Mouse (Mus musculus) intestine, embryonic 14.5 days (tissue): ENCODE measurements at regions not wholly inside any gene's neighbourhood (a gene's known extent, or its start where the extent isn't known, plus 50 kb on each side); places are given as distances from the start of the nearest gene placed in this dataset.
A peak's percentile ranks its signal among the peaks of the same experiment; 100 is the strongest.
"Not testable (repeated sequence)": the region's sequence is repeated elsewhere in the genome, so short reads cannot be mapped to it uniquely, and the experiment has no call there.

Source experiments
- ATAC-seq: fragments of 200-750 bp; cut with Nextera tagmentation; replicated peaks from 2 replicates; pipeline ENCODE4 v1.8.0; 2017; ENCODE audit warnings: low read depth, moderate number of reproducible peaks, moderate TSS enrichment, moderate library complexity; ENCODE audit not compliant: low FRiP score, low TSS enrichment
- DNase-seq: peaks from one replicate; pipeline ENCODE4 v3.0.0-alpha.2; 2018; ENCODE audit warnings: low spot score
- H3K27ac ChIP-seq: fragments of 300-500 bp; sonication (generic); 2 replicates; pipeline ENCODE4 v1.5.1; 2014; ENCODE audit warnings: low read depth, mild to moderate bottlenecking, control low read depth
- H3K27me3 ChIP-seq: fragments of 300-500 bp; sonication (generic); replicated peaks from 2 replicates; pipeline ENCODE4 v1.6.1; 2014; ENCODE audit warnings: low read length, control low read depth; ENCODE audit not compliant: control insufficient read depth, insufficient read depth
- H3K36me3 ChIP-seq: fragments of 300-500 bp; sonication (generic); 2 replicates; pipeline ENCODE4 v1.6.1; 2014; ENCODE audit warnings: low read length, control low read depth; ENCODE audit not compliant: control insufficient read depth, insufficient read depth
- H3K4me1 ChIP-seq: fragments of 300-500 bp; sonication (generic); replicated peaks from 2 replicates; pipeline ENCODE4 v1.6.1; 2014; ENCODE audit warnings: low read length, control low read depth, mixed read lengths; ENCODE audit not compliant: control insufficient read depth, insufficient read depth
- H3K4me2 ChIP-seq: fragments of 300-500 bp; sonication (generic); 2 replicates; pipeline ENCODE4 v1.6.1; 2014; ENCODE audit warnings: low read length
- H3K4me3 ChIP-seq: fragments of 300-500 bp; sonication (generic); 2 replicates; pipeline ENCODE4 v1.5.1; 2014; ENCODE audit warnings: low read depth, low read length, control low read depth, mixed read lengths
- H3K9ac ChIP-seq: fragments of 300-500 bp; sonication (generic); 2 replicates; pipeline ENCODE4 v1.6.1; 2014; ENCODE audit warnings: mild to moderate bottlenecking, low read length
- H3K9me3 ChIP-seq: fragments of 300-500 bp; sonication (generic); 2 replicates; pipeline ENCODE4 v1.6.1; 2016; ENCODE audit warnings: low read length, control low read depth; ENCODE audit not compliant: control insufficient read depth
- WGBS: fragments of 180-500 bp; shearing (Covaris S2); extraction: QIAGEN DNeasy Blood & Tissue Kit; methylation state at CpG from one replicate; pipeline ENCODE4 v1.1.7; 2014; 5-methylcytosine and 5-hydroxymethylcytosine counted together

- H3K27me3 ChIP-seq: no peaks in the 10 kb centered on the region
- WGBS: 66% methylated on average over 6 of the region's 6 CpGs
- H3K36me3 ChIP-seq: no peaks in the 10 kb centered on the region
- no peaks in the 10 kb centered on the region for H3K4me1 ChIP-seq
- no peak overlapping the region for H3K4me2 ChIP-seq
- no peaks in the 10 kb centered on the region for H3K9me3 ChIP-seq
- H3K9ac ChIP-seq: no peak overlapping the region
- H3K4me3 ChIP-seq: no peak overlapping the region
- no peak overlapping the region for H3K27ac ChIP-seq
- DNase-seq (no peak), ATAC-seq (no peak)
Measured at GRCm38 (mm10) chr5:60228966-60229365, 1579.7 kb upstream of the G6pd2 start.

- ATAC-seq: 0 out of 2 replicates have a peak, but pooled peaks have one; percentile 60
- H3K4me1 ChIP-seq, H3K9ac ChIP-seq, H3K4me2 ChIP-seq, H3K27ac ChIP-seq, H3K36me3 ChIP-seq, H3K9me3 ChIP-seq, DNase-seq, H3K27me3 ChIP-seq, H3K4me3 ChIP-seq: not testable (repeated sequence)
- 20% methylated on average over 30 of the region's 30 CpGs for WGBS
Measured at GRCm38 (mm10) chr5:60231232-60231891, 1577.3 kb upstream of the G6pd2 start.

- DNase-seq (no peak), ATAC-seq (no peak)
- WGBS: 96% methylated on average over 2 of the region's 2 CpGs
Measured at GRCm38 (mm10) chr5:60244185-60244584, 1564.4 kb upstream of the G6pd2 start.

DNA sequence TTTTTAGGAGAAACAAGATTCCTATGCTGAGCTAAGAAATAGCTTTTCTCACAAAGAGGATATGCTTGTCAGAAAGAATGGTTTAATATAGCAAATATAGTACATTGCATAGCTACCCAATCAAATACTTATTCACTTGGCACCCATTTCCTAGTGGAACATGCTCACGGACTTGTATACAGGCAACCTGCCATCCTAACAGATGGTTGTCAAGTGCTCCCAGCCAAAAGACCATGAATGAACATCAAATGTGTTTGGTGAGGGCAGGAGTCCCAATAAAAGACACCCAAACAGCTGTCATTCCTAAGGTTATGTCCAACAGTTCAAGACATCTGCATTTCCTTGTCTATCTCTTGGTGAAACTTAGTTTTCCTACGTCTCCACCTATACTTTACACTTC lies 1531.9 kb upstream of the G6pd2 start:
- Histone ChIP-seq H3K4me1 (no peaks in the 10 kb centered on the region), H3K4me3 (no peak overlapping the region), H3K9ac (no peak overlapping the region), H3K27me3 (no peaks in the 10 kb centered on the region), H3K4me2 (no peak overlapping the region), H3K9me3 (no peaks in the 10 kb centered on the region), H3K27ac (no peak overlapping the region), H3K36me3 (no peaks in the 10 kb centered on the region)
- ATAC-seq (no peak), DNase-seq (no peak)
- 91% methylated on average over 2 of the region's 2 CpGs for whole genome bisulfite sequencing

More at GRCm38 (mm10) chr5:60244185-60244584, 1564.4 kb upstream of the G6pd2 start:
- Histone ChIP-seq H3K4me1 (no peaks in the 10 kb centered on the region), H3K27ac (no peak overlapping the region), H3K36me3 (no peaks in the 10 kb centered on the region), H3K9ac (no peak overlapping the region), H3K27me3 (no peaks in the 10 kb centered on the region), H3K9me3 (no peaks in the 10 kb centered on the region), H3K4me3 (no peak overlapping the region), H3K4me2 (no peak overlapping the region)
